Mouse (Mus musculus): ENCODE data around the gene Rbfox1. TPM values are rescaled to one million over a fixed set of nuclear protein-coding genes. Genes with fewer than 3 reads are reported as not detected.

Rbfox1 gene
- polyA plus RNA-seq, 1 experiment = 4.0 TPM

GRCm38 (mm10) chr16:5961786-5962185 is 76.6 kb downstream of the Rbfox1 start:
- 64% methylated on average over 3 of the region's 3 CpGs for WGBS

GRCm38 (mm10) chr16:5974172-5974571 is 89.0 kb downstream of the Rbfox1 start:
- TF ChIP-seq POLR2A (IDR thresholded peaks at IDR 0.05; ENCODE audit: borderline replicate concordance, extremely low read depth, low read depth, low read length) = no peak

More at GRCm38 (mm10) chr16:5961786-5962185, 76.6 kb downstream of the Rbfox1 start:
- TF ChIP-seq CTCF (IDR thresholded peaks at IDR 0.05; ENCODE audit: insufficient read depth, low read length) = no peak
- no peak for TF ChIP-seq POLR2A (IDR thresholded peaks at IDR 0.05; ENCODE audit: borderline replicate concordance, extremely low read depth, low read depth, low read length)
- no peak overlapping the region for H3K4me3 ChIP-seq (replicated peaks; ENCODE audit: extremely low read depth, low read depth, low read length)
- no peak for DNase-seq
- no peaks in the 10 kb centered on the region for H3K4me1 ChIP-seq (ENCODE audit: control insufficient read depth, insufficient read depth, low read length)

GRCm38 (mm10) chr16:5992045-5993011 is 107.2 kb downstream of the Rbfox1 start:
- no peak overlapping the region for H3K4me3 ChIP-seq (replicated peaks; ENCODE audit: extremely low read depth, low read depth, low read length)
- TF ChIP-seq CTCF (IDR thresholded peaks at IDR 0.05; ENCODE audit: insufficient read depth, low read length) (no peak), POLR2A (IDR thresholded peaks at IDR 0.05; ENCODE audit: borderline replicate concordance, extremely low read depth, low read depth, low read length) (no peak)
- 47% methylated on average over 10 of the region's 10 CpGs for WGBS
- DNase-seq = no peak
- no peaks in the 10 kb centered on the region for H3K4me1 ChIP-seq (ENCODE audit: control insufficient read depth, insufficient read depth, low read length)

More at GRCm38 (mm10) chr16:5974172-5974571, 89.0 kb downstream of the Rbfox1 start:
- DNase-seq = no peak
- 54% methylated on average over 2 of the region's 2 CpGs for WGBS
- Histone ChIP-seq H3K4me3 (replicated peaks; ENCODE audit: extremely low read depth, low read depth, low read length) (no peak overlapping the region), H3K4me1 (ENCODE audit: control insufficient read depth, insufficient read depth, low read length) (no peaks in the 10 kb centered on the region)

GRCm38 (mm10) chr16:5997136-5997535 is 112.0 kb downstream of the Rbfox1 start:
- WGBS = 61% methylated on average over 4 of the region's 4 CpGs
- TF ChIP-seq CTCF (IDR thresholded peaks at IDR 0.05; ENCODE audit: insufficient read depth, low read length) = no peak
- TF ChIP-seq POLR2A (IDR thresholded peaks at IDR 0.05; ENCODE audit: borderline replicate concordance, extremely low read depth, low read depth, low read length) = no peak
- no peaks in the 10 kb centered on the region for H3K4me1 ChIP-seq (ENCODE audit: control insufficient read depth, insufficient read depth, low read length)
- H3K4me3 ChIP-seq (replicated peaks; ENCODE audit: extremely low read depth, low read depth, low read length) = no peak overlapping the region
- no peak for DNase-seq

- TF ChIP-seq CTCF (IDR thresholded peaks at IDR 0.05; ENCODE audit: insufficient read depth, low read length) (no peak), POLR2A (IDR thresholded peaks at IDR 0.05; ENCODE audit: borderline replicate concordance, extremely low read depth, low read depth, low read length) (no peak)
- Histone ChIP-seq H3K4me3 (replicated peaks; ENCODE audit: extremely low read depth, low read depth, low read length) (no peak overlapping the region), H3K4me1 (ENCODE audit: control insufficient read depth, insufficient read depth, low read length) (no peaks in the 10 kb centered on the region)
- no peak for DNase-seq
- WGBS = 85% methylated on average over 4 of the region's 4 CpGs
Observed at GRCm38 (mm10) chr16:5997651-5998050, 112.5 kb downstream of the Rbfox1 start.

- H3K4me3 ChIP-seq (replicated peaks; ENCODE audit: extremely low read depth, low read depth, low read length) = no peak overlapping the region
- DNase-seq = no peak
- H3K4me1 ChIP-seq (ENCODE audit: control insufficient read depth, insufficient read depth, low read length) = no peaks in the 10 kb centered on the region
- 42% methylated on average over 1 of the region's 1 CpGs for WGBS
- TF ChIP-seq CTCF (IDR thresholded peaks at IDR 0.05; ENCODE audit: insufficient read depth, low read length) (no peak), POLR2A (IDR thresholded peaks at IDR 0.05; ENCODE audit: borderline replicate concordance, extremely low read depth, low read depth, low read length) (no peak)
Observed at GRCm38 (mm10) chr16:6000016-6000415, 114.9 kb downstream of the Rbfox1 start.

GRCm38 (mm10) chr16:6006996-6007395 is 121.8 kb downstream of the Rbfox1 start:
- DNase-seq = no peak
- Histone ChIP-seq H3K4me1 (ENCODE audit: control insufficient read depth, insufficient read depth, low read length) (no peaks in the 10 kb centered on the region), H3K4me3 (replicated peaks; ENCODE audit: extremely low read depth, low read depth, low read length) (no peak overlapping the region)
- TF ChIP-seq POLR2A (IDR thresholded peaks at IDR 0.05; ENCODE audit: borderline replicate concordance, extremely low read depth, low read depth, low read length) (no peak), CTCF (IDR thresholded peaks at IDR 0.05; ENCODE audit: insufficient read depth, low read length) (no peak)

DNA sequence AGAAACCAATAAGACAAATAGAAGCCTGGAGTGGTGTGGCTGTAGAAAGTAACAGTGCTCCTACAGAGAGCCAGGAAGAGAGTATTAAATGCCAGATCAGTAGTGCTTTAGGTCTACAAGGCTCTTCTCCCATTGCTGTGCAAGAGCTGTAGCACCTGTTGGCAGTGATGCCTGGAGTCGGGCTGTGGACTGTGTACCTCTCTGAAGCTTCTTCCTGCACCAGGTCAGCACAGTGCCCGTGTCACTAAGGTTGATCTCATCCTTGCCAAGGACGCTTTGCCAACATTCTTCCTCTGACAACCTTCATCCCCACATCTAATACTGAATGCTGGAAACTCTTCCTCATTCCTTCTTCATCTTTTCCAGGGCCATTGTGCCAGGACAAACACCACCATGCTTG is 127.7 kb downstream of the Rbfox1 start:
- Histone ChIP-seq H3K4me3 (replicated peaks; ENCODE audit: extremely low read depth, low read depth, low read length) (no peak overlapping the region), H3K4me1 (ENCODE audit: control insufficient read depth, insufficient read depth, low read length) (no peaks in the 10 kb centered on the region)
- DNase-seq = no peak
- TF ChIP-seq CTCF (IDR thresholded peaks at IDR 0.05; ENCODE audit: insufficient read depth, low read length) (no peak), POLR2A (IDR thresholded peaks at IDR 0.05; ENCODE audit: borderline replicate concordance, extremely low read depth, low read depth, low read length) (no peak)
- WGBS = 77% methylated on average over 3 of the region's 3 CpGs

GRCm38 (mm10) chr16:6018639-6019038 is 133.5 kb downstream of the Rbfox1 start:
- 36% methylated on average over 5 of the region's 5 CpGs for WGBS
- Histone ChIP-seq H3K4me1 (ENCODE audit: control insufficient read depth, insufficient read depth, low read length) (no peaks in the 10 kb centered on the region), H3K4me3 (replicated peaks; ENCODE audit: extremely low read depth, low read depth, low read length) (no peak overlapping the region)
- no peak for TF ChIP-seq CTCF (IDR thresholded peaks at IDR 0.05; ENCODE audit: insufficient read depth, low read length)
- TF ChIP-seq POLR2A (IDR thresholded peaks at IDR 0.05; ENCODE audit: borderline replicate concordance, extremely low read depth, low read depth, low read length) = no peak
- DNase-seq = peak; percentile 8

GRCm38 (mm10) chr16:6019361-6019760 is 134.2 kb downstream of the Rbfox1 start:
- H3K4me3 ChIP-seq (replicated peaks; ENCODE audit: extremely low read depth, low read depth, low read length) = no peak overlapping the region
- WGBS = 22% methylated on average over 1 of the region's 1 CpGs
- no peak for DNase-seq
- TF ChIP-seq POLR2A (IDR thresholded peaks at IDR 0.05; ENCODE audit: borderline replicate concordance, extremely low read depth, low read depth, low read length) = no peak
- TF ChIP-seq CTCF (IDR thresholded peaks at IDR 0.05; ENCODE audit: insufficient read depth, low read length) = no peak
- no peaks in the 10 kb centered on the region for H3K4me1 ChIP-seq (ENCODE audit: control insufficient read depth, insufficient read depth, low read length)

Data from lung, adult 2 months (tissue).